Mouse (Mus musculus): ENCODE measurements around the gene Klra2.

- TF ChIP-seq ZNF384 (IDR thresholded peaks at IDR 0.05; ENCODE audit: low read depth, low read length): no peak
- TF ChIP-seq MAFK (IDR thresholded peaks at IDR 0.05; ENCODE audit: insufficient read depth, low read depth, low read length): no peak
- no peak for TF ChIP-seq HCFC1 (IDR thresholded peaks at IDR 0.05; ENCODE audit: borderline replicate concordance, insufficient read depth, low read length)
These were observed 43.3 kb upstream of the Klra2 start for GRCm38 (mm10) chr6:131290430-131290829.

Data from ES-E14 (cell line).